Mouse (Mus musculus) neutrophil, adult 5-6 weeks (primary cell): ENCODE measurements around the gene Pten. TPM values are rescaled to one million over a fixed set of nuclear protein-coding genes. Genes with fewer than 3 reads are reported as not detected.

Experiments
- ATAC-seq: fragments of 151-379, 151-347 bp; 2 replicates; pipeline ENCODE4 v1.8.0; 2017; ENCODE audit warnings: mild to moderate bottlenecking, moderate TSS enrichment; ENCODE audit not compliant: insufficient number of reproducible peaks, poor library complexity, low FRiP score, severe bottlenecking; ENCODE audit errors: extremely low read depth
- total RNA-seq: library from RNA; stranded (forward); fragments of 200-1000 nt; gene quantifications from 2 replicates; pipeline ENCODE4 v1.2.3, GENCODE M21; 2017

Pten gene
- 335 and 338 TPM in 2 replicates for total RNA-seq

GRCm38 (mm10) chr19:32756900-32757725, at the start of gene Pten:
Gene Pten (plus strand): TSS chr19:32757497.
- ATAC-seq: peak; percentile 51

- ATAC-seq: no peak
These were observed 48.3 kb upstream of the Pten start for GRCm38 (mm10) chr19:32708996-32709395.

GRCm38 (mm10) chr19:32710288-32710687, 47.0 kb upstream of the Pten start:
- peak; percentile 23; the same call in 1 of the 2 replicates for ATAC-seq

GRCm38 (mm10) chr19:32711761-32712541, 45.3 kb upstream of the Pten start:
- ATAC-seq: peak; percentile 49

GRCm38 (mm10) chr19:32712588-32713042, 44.7 kb upstream of the Pten start:
- ATAC-seq: peak; percentile 93

GRCm38 (mm10) chr19:32713471-32713870, 43.8 kb upstream of the Pten start:
- ATAC-seq: no peak

- peak; percentile 66 for ATAC-seq
These were observed 42.1 kb upstream of the Pten start for GRCm38 (mm10) chr19:32715201-32715600.

- ATAC-seq: no peak
These were observed 41.6 kb upstream of the Pten start for GRCm38 (mm10) chr19:32715681-32716080.

- ATAC-seq: no peak
These were observed 39.7 kb upstream of the Pten start for GRCm38 (mm10) chr19:32717590-32717989.

GRCm38 (mm10) chr19:32720319-32720718, 37.0 kb upstream of the Pten start:
- ATAC-seq: no peak

- ATAC-seq: no peak
These were observed 33.5 kb upstream of the Pten start for GRCm38 (mm10) chr19:32723817-32724216.

- ATAC-seq: no peak
These were observed 30.6 kb upstream of the Pten start for GRCm38 (mm10) chr19:32726451-32727325.

- ATAC-seq: no peak
These were observed 27.5 kb upstream of the Pten start for GRCm38 (mm10) chr19:32729785-32730184.

- ATAC-seq: no peak
These were observed 24.4 kb upstream of the Pten start for GRCm38 (mm10) chr19:32732922-32733321.

- no peak for ATAC-seq
These were observed 19.5 kb upstream of the Pten start for GRCm38 (mm10) chr19:32737844-32738243.

- no peak for ATAC-seq
These were observed 17.6 kb upstream of the Pten start, which contains the start of gene Atad1 for GRCm38 (mm10) chr19:32739686-32740085. Gene Atad1 (minus strand): TSS chr19:32739786.

- no peak for ATAC-seq
These were observed 16.5 kb upstream of the Pten start for GRCm38 (mm10) chr19:32740641-32741345.

GRCm38 (mm10) chr19:32749425-32749824, 7.9 kb upstream of the Pten start:
- peak; percentile 36; the same call in 1 of the 2 replicates for ATAC-seq
